Mouse (Mus musculus): ENCODE results near the gene Gm1123. TPM values are rescaled to one million over a fixed set of nuclear protein-coding genes. Genes with fewer than 3 reads are reported as not detected.

Gene Gm1123
- polyA plus RNA-seq, 1 experiment from 2014 or later, result 0.10 TPM

GRCm38 (mm10) chr9:99042641-99043040, 7.1 kb upstream of the Gm1123 start:
- no peak for ATAC-seq (ENCODE audit: low FRiP score)
- Histone ChIP-seq H3K36me3 (peaks cover 65% of the 10 kb centered on the region), H3K9me3 (no peaks in the 10 kb centered on the region), H3K4me3 (no peak overlapping the region), H3K9ac (no peak overlapping the region), H3K27me3 (no peaks in the 10 kb centered on the region), H3K4me2 (no peak overlapping the region), H3K27ac (no peak overlapping the region), H3K4me1 (replicated peaks) (no peaks in the 10 kb centered on the region)
- WGBS, result 97% methylated on average over 4 of the region's 4 CpGs

DNA sequence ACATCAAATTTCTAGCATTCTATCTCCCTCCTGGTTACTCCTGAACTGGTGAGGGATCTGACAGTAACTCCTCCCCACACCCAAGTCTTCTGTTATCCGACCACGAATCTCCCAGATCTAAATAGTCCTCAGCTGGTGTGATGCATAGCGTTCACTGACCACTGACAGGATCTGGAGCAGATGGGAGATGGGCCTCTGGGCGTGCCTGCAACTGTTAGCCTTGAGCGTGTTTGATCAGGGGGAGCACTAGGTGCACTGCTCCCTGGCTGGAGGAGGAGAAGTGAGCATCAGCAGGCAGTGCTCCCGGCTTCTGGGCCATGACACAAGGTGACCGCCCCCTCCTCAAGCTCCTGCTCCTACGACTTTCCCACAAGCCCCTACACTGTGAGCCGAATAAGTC, 6.5 kb upstream of the Gm1123 start:
- H3K9me3 ChIP-seq, result no peaks in the 10 kb centered on the region
- no peaks in the 10 kb centered on the region for H3K4me1 ChIP-seq (replicated peaks)
- no peak overlapping the region for H3K9ac ChIP-seq
- H3K36me3 ChIP-seq, result peaks cover 70% of the 10 kb centered on the region
- ATAC-seq (ENCODE audit: low FRiP score), result no peak
- no peak overlapping the region for H3K4me2 ChIP-seq
- H3K27ac ChIP-seq, result no peak overlapping the region
- 82% methylated on average over 9 of the region's 9 CpGs for WGBS
- no peaks in the 10 kb centered on the region for H3K27me3 ChIP-seq
- H3K4me3 ChIP-seq, result no peak overlapping the region

DNA sequence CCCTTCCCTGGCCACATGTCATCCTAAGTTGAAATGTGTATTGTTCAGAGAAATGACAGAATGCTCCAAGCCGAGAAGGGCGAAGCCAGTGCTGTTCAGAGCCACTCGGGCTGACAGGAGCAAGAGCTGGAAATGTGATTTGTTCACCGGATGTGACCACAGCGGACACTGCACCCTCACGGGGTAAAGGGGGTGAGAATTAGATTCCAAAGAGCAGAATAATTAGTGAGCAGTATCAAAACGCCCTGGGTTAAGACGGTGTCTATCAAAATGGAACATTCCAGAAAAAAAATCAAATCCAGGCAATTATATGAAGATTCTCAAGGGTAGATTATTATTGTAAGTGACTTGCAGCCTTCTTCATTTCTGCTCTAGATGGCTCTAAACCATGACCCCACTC, 1.4 kb downstream of the Gm1123 start:
- Histone ChIP-seq H3K4me3 (no peak overlapping the region), H3K36me3 (peaks cover 14% of the 10 kb centered on the region), H3K4me2 (no peak overlapping the region), H3K4me1 (replicated peaks) (no peaks in the 10 kb centered on the region), H3K9ac (no peak overlapping the region), H3K27me3 (no peaks in the 10 kb centered on the region), H3K27ac (no peak overlapping the region), H3K9me3 (no peaks in the 10 kb centered on the region)
- ATAC-seq (ENCODE audit: low FRiP score), result no peak
- WGBS, result 84% methylated on average over 8 of the region's 8 CpGs

DNA sequence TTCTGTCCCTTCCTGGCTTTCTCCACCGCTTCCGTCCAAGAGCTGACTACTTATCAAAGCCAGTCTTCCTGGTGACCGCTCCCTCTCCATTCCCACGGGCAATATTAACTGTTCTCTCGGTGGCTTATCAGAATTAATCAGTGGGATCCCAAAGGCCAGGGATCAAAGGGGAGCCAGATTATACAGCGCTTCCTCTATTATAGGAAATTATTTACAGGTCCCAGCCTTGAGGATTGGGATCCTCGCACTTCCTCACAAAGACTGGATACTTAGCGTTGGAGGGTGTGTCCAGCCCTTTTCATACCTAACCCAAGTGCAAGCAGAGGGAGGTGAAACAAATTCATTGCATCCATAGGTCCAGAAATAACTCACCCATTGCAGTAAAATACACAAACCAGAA, 3.5 kb downstream of the Gm1123 start:
- no peaks in the 10 kb centered on the region for H3K9me3 ChIP-seq
- ATAC-seq (ENCODE audit: low FRiP score), result no peak
- no peak overlapping the region for H3K4me2 ChIP-seq
- H3K36me3 ChIP-seq, result no peaks in the 10 kb centered on the region
- H3K27me3 ChIP-seq, result no peaks in the 10 kb centered on the region
- H3K27ac ChIP-seq, result no peak overlapping the region
- H3K4me3 ChIP-seq, result no peak overlapping the region
- no peak overlapping the region for H3K9ac ChIP-seq
- no peaks in the 10 kb centered on the region for H3K4me1 ChIP-seq (replicated peaks)
- WGBS, result 82% methylated on average over 8 of the region's 8 CpGs

- no peak overlapping the region for H3K27ac ChIP-seq
- H3K27me3 ChIP-seq, result no peaks in the 10 kb centered on the region
- no peaks in the 10 kb centered on the region for H3K9me3 ChIP-seq
- no peak overlapping the region for H3K4me3 ChIP-seq
- 84% methylated on average over 4 of the region's 4 CpGs for WGBS
- H3K4me1 ChIP-seq (replicated peaks), result no peaks in the 10 kb centered on the region
- H3K9ac ChIP-seq, result no peak overlapping the region
- ATAC-seq (ENCODE audit: low FRiP score), result no peak
- H3K4me2 ChIP-seq, result no peak overlapping the region
- no peaks in the 10 kb centered on the region for H3K36me3 ChIP-seq
Observed at GRCm38 (mm10) chr9:99021751-99022150, 13.8 kb downstream of the Gm1123 start.

GRCm38 (mm10) chr9:99021166-99021565, 14.3 kb downstream of the Gm1123 start:
- no peaks in the 10 kb centered on the region for H3K9me3 ChIP-seq
- no peak overlapping the region for H3K4me3 ChIP-seq
- WGBS, result 22% methylated on average over 5 of the region's 5 CpGs
- H3K27me3 ChIP-seq, result no peaks in the 10 kb centered on the region
- no peaks in the 10 kb centered on the region for H3K4me1 ChIP-seq (replicated peaks)
- no peak for ATAC-seq (ENCODE audit: low FRiP score)
- no peak overlapping the region for H3K9ac ChIP-seq
- no peak overlapping the region for H3K27ac ChIP-seq
- no peak overlapping the region for H3K4me2 ChIP-seq
- H3K36me3 ChIP-seq, result no peaks in the 10 kb centered on the region

DNA sequence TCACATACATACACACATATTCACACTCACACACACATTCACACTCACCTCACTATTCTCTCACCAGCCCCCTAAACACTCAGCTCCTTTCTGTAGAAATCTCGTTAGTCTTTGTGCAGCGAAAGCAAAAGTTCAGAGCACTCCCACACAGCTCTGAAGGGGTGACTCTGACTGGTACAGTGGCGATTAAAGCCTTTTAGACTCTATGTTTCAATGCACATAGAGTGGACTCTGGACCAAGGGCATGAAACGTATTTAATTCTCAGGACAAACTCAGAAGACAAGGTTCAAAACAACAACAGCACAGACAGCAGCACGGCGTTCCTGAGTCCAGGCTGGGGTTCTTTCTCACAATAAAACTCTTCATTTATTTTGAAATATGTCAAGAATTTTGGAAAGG, 17.8 kb downstream of the Gm1123 start:
- WGBS, result 87% methylated on average over 6 of the region's 6 CpGs
- H3K4me2 ChIP-seq, result no peak overlapping the region
- no peak overlapping the region for H3K4me3 ChIP-seq
- H3K27ac ChIP-seq, result no peak overlapping the region
- no peaks in the 10 kb centered on the region for H3K27me3 ChIP-seq
- no peaks in the 10 kb centered on the region for H3K36me3 ChIP-seq
- H3K4me1 ChIP-seq (replicated peaks), result no peaks in the 10 kb centered on the region
- no peak overlapping the region for H3K9ac ChIP-seq
- ATAC-seq (ENCODE audit: low FRiP score), result no peak
- H3K9me3 ChIP-seq, result no peaks in the 10 kb centered on the region

DNA sequence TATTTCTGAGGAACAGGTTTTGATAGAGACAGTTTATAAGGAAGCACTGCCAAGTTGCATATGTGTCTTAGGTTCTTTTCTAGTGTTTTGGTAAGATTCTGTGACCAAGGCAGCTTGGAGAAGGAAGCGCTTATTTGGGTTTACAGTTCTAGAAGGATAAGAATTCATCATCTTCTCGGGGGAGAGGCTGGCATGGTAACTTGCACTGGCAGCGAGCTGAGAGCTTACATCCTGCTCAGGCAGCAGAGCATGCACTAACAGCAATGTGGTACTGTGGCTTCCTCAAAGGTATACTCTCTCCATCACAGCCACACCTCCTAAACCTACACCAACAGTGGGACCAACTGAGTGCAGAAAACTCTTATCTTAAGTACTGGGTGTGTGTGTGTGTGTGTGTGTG, 18.8 kb downstream of the Gm1123 start:
- 86% methylated on average over 3 of the region's 3 CpGs for WGBS
- Histone ChIP-seq H3K9ac (no peak overlapping the region), H3K27ac (no peak overlapping the region), H3K9me3 (no peaks in the 10 kb centered on the region), H3K36me3 (no peaks in the 10 kb centered on the region), H3K4me1 (replicated peaks) (no peaks in the 10 kb centered on the region), H3K27me3 (no peaks in the 10 kb centered on the region), H3K4me3 (no peak overlapping the region), H3K4me2 (no peak overlapping the region)
- ATAC-seq (ENCODE audit: low FRiP score), result no peak

- Histone ChIP-seq H3K4me1 (replicated peaks) (no peaks in the 10 kb centered on the region), H3K27me3 (no peaks in the 10 kb centered on the region), H3K4me2 (no peak overlapping the region), H3K4me3 (no peak overlapping the region), H3K9me3 (no peaks in the 10 kb centered on the region), H3K9ac (no peak overlapping the region), H3K36me3 (no peaks in the 10 kb centered on the region), H3K27ac (no peak overlapping the region)
- ATAC-seq (ENCODE audit: low FRiP score), result no peak
- 72% methylated on average over 3 of the region's 3 CpGs for WGBS
Observed at GRCm38 (mm10) chr9:99016301-99016700, 19.2 kb downstream of the Gm1123 start.

- ATAC-seq (ENCODE audit: low FRiP score), result no peak
- no peak overlapping the region for H3K9ac ChIP-seq
- H3K4me3 ChIP-seq, result no peak overlapping the region
- WGBS, result 91% methylated on average over 3 of the region's 3 CpGs
- no peaks in the 10 kb centered on the region for H3K9me3 ChIP-seq
- H3K4me2 ChIP-seq, result no peak overlapping the region
- no peak overlapping the region for H3K27ac ChIP-seq
- H3K4me1 ChIP-seq (replicated peaks), result no peaks in the 10 kb centered on the region
- H3K36me3 ChIP-seq, result peaks cover 18% of the 10 kb centered on the region
- H3K27me3 ChIP-seq, result no peaks in the 10 kb centered on the region
Observed at GRCm38 (mm10) chr9:99009898-99010199, 25.7 kb downstream of the Gm1123 start.

DNA sequence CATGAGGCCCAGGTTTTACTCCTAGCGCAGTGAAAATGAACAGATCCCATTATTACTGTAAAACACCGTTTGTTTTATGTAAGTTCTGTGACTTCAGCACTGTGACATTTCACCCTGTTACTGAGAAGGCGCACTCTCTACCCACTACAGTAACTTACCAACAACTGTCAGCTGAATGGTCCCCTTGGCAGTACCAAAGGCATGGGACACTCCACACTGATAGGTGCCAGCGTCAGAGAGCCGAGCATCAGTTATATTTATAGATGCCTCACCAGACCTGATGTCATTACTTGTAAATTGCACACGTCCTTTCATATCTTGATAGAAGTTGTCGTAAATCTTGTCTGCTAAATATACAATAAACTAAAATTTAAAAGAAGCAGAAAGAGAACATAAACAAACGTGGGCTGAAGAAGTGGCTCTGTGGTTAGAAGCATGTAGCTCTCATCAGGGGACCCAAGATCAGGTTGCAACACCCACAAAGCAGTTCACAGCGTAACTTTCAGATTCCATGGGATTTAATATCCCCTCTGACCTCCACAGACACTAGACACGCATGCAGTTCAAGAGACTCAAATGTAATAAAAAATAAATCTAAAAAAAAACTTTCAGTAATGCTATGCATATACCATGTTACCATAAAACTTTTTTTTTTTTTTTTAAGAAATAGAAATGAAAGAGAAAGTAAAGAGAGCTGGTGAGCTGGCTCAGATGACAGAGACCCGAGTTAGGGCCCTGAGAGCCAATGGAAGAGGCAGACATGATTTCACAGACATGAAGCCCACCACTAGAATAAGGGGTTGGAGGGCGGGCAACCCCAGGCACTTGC, 26.2 kb downstream of the Gm1123 start:
- Histone ChIP-seq H3K27me3 (no peaks in the 10 kb centered on the region), H3K27ac (no peak overlapping the region), H3K9me3 (no peaks in the 10 kb centered on the region), H3K9ac (no peak overlapping the region), H3K4me2 (no peak overlapping the region), H3K36me3 (peaks cover 18% of the 10 kb centered on the region), H3K4me1 (replicated peaks) (no peaks in the 10 kb centered on the region), H3K4me3 (no peak overlapping the region)
- 84% methylated on average over 12 of the region's 12 CpGs for WGBS
- ATAC-seq (ENCODE audit: low FRiP score), result no peak

GRCm38 (mm10) chr9:99001326-99001725, 34.2 kb downstream of the Gm1123 start:
- no peak overlapping the region for H3K4me2 ChIP-seq
- WGBS, result 94% methylated on average over 6 of the region's 6 CpGs
- no peak for ATAC-seq (ENCODE audit: low FRiP score)
- no peak overlapping the region for H3K4me3 ChIP-seq
- no peak overlapping the region for H3K9ac ChIP-seq
- no peak overlapping the region for H3K27ac ChIP-seq
- no peaks in the 10 kb centered on the region for H3K27me3 ChIP-seq
- H3K4me1 ChIP-seq (replicated peaks), result no peaks in the 10 kb centered on the region
- peaks cover 72% of the 10 kb centered on the region for H3K36me3 ChIP-seq
- no peaks in the 10 kb centered on the region for H3K9me3 ChIP-seq

DNA sequence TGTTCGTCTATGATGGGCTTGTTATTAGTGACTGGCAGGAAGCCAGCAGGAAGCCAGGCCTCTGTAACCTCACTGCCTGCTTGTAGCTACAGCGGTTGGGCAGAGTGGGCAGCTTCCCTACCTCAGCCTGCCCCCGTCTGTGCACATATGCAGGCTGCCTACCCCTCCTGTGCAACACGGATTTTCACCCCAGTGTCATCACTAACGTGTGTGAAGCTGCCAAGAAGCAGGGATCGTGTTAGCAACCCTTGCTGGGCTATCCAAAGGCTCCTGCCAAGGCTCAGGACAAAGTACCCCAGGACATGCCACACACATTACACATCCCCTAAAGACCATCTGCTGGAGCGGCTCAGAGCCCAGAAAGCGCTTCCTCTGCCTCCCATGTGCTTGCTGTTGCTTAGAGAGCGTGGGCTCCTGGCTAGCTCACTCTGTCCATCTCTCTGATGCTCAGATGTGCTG, 35.6 kb downstream of the Gm1123 start:
- 77% methylated on average over 9 of the region's 9 CpGs for WGBS
- no peak for ATAC-seq (ENCODE audit: low FRiP score)
- Histone ChIP-seq H3K4me3 (no peak overlapping the region), H3K27ac (no peak overlapping the region), H3K9ac (no peak overlapping the region), H3K4me2 (no peak overlapping the region), H3K4me1 (replicated peaks) (no peaks in the 10 kb centered on the region), H3K36me3 (peaks cover 67% of the 10 kb centered on the region), H3K9me3 (no peaks in the 10 kb centered on the region), H3K27me3 (no peaks in the 10 kb centered on the region)

All from hindbrain, embryonic 13.5 days (tissue).